Mouse (Mus musculus) small intestine, adult 2 months (tissue): ENCODE data around the gene Kcnk3.

Source experiments
- CTCF ChIP-seq: fragments of 200-500 bp; IDR thresholded peaks from 2 replicates; pipeline ENCODE4 v1.5.1; 2012; ENCODE audit warnings: low read depth, mild to moderate bottlenecking, control low read depth, inconsistent platforms, low read length, moderate library complexity, mixed read lengths; ENCODE audit not compliant: insufficient replicate concordance, insufficient read length; ENCODE audit errors: extremely low read depth
- POLR2A ChIP-seq: fragments of 200-500 bp; IDR thresholded peaks from 2 replicates; pipeline ENCODE4 v1.6.1; 2012; ENCODE audit warnings: low read depth, mild to moderate bottlenecking, control low read depth, inconsistent platforms, low read length, moderate library complexity

DNA sequence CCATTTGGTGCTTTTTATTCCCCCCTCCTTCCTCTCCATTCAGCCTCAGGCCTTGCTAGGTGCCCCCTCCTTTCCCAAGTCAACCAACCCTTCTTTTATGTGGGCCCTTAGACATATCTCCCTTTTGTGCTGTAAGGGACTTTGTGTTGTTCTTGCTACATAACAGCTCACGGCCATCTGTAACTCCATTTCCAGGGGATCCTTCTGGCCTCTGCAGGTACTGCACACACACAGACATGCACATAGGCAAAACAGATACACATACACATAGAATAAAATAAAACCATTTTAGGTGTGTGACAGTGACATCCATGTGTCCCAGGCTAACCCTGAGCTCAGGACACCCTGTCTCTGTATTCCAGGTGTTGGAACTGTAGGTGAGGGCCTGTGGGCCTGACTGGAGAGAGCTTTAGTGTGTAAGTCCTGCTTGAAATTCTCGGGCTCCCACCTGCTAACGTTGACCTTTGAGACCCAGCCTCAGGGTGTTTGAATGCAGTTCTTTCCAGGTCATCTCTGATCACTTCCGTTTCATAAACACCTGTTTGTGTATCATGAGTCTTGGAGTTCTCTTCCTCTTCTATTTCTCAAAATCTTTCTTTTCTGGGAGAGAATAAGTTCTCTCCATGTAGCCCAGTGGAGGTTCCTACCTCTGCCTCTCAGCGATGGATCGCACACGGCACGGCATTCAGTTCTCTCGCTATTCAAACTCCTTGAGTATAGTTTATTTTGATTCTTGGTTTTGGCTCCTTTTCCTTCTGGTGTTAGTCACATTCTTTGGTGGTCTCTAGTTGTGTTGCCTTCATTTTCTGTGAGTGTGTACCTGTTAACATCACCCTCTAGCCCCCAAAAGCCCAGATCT is 80.9 kb downstream of the Kcnk3 start:
- TF ChIP-seq POLR2A (no peak), CTCF (no peak)
